Mouse (Mus musculus) limb, embryonic 11.5 days (tissue): ENCODE results near the gene Gm20838. TPM values are rescaled to one million over a fixed set of nuclear protein-coding genes. Genes with fewer than 3 reads are reported as not detected.
"Not testable (repeated sequence)": the region's sequence is repeated elsewhere in the genome, so short reads cannot be mapped to it uniquely, and the experiment has no call there.

Experiments used
- ATAC-seq: fragments of 200-750 bp; cut with Nextera tagmentation; 2 replicates; pipeline ENCODE4 v1.8.0; 2017; ENCODE audit warnings: low read depth; ENCODE audit not compliant: insufficient number of reproducible peaks, low FRiP score, low TSS enrichment
- DNase-seq: peaks from one replicate; pipeline ENCODE4 v3.0.0-alpha.2; 2015; ENCODE audit warnings: low spot score
- H3K27ac ChIP-seq: fragments of 300-500 bp; sonication (generic); replicated peaks from 2 replicates; pipeline ENCODE4 v1.5.1; 2014; ENCODE audit warnings: low read depth, mild to moderate bottlenecking, low read length
- H3K27me3 ChIP-seq: fragments of 300-500 bp; sonication (generic); 2 replicates; pipeline ENCODE4 v1.6.1; 2014; ENCODE audit warnings: mild to moderate bottlenecking, low read length, mixed read lengths; ENCODE audit not compliant: control insufficient read depth, insufficient read depth
- H3K36me3 ChIP-seq: fragments of 300-500 bp; sonication (generic); 2 replicates; pipeline ENCODE4 v1.6.1; 2014; ENCODE audit warnings: mild to moderate bottlenecking, low read length, moderate library complexity, mixed read lengths; ENCODE audit not compliant: control insufficient read depth, insufficient read depth
- H3K4me1 ChIP-seq: fragments of 300-500 bp; sonication (generic); 2 replicates; pipeline ENCODE4 v1.6.1; 2014; ENCODE audit warnings: low read length, mixed read lengths; ENCODE audit not compliant: control insufficient read depth, insufficient read depth
- H3K4me2 ChIP-seq: fragments of 300-500 bp; sonication (generic); 2 replicates; pipeline ENCODE4 v1.6.1; 2014; ENCODE audit warnings: low read depth, mild to moderate bottlenecking, moderate library complexity; ENCODE audit not compliant: severe bottlenecking
- H3K4me3 ChIP-seq: fragments of 300-500 bp; sonication (generic); 2 replicates; pipeline ENCODE4 v1.5.1; 2014; ENCODE audit warnings: low read depth, low read length
- H3K9ac ChIP-seq: fragments of 300-500 bp; sonication (generic); 2 replicates; pipeline ENCODE4 v1.6.1; 2014; ENCODE audit warnings: mild to moderate bottlenecking, low read length
- H3K9me3 ChIP-seq: fragments of 300-500 bp; sonication (generic); 2 replicates; pipeline ENCODE4 v1.6.1; 2016; ENCODE audit warnings: low read length; ENCODE audit not compliant: control insufficient read depth
- WGBS: fragments of 180-500 bp; shearing (Covaris S2); extraction: QIAGEN DNeasy Blood & Tissue Kit; methylation state at CpG from one replicate; pipeline ENCODE4 v1.1.7; 2014; 5-methylcytosine and 5-hydroxymethylcytosine counted together
- polyA plus RNA-seq: library from polyadenylated mRNA; unstranded; fragments of >200 nt; fragmentation: Nextera tagmentation; extraction: Ambion mirVana; gene quantifications from 2 replicates; pipeline ENCODE4 v1.2.1, GENCODE M21; 2014

The Gm20838 gene
- not detected in 2 replicates for polyA plus RNA-seq

GRCm38 (mm10) chrY:33543064-33543463 is at the start of gene Gm20838:
TSS of gene Gm20838 (minus strand) at chrY:33543164.
- ATAC-seq: not testable (repeated sequence)

More at GRCm38 (mm10) chrY:33543064-33543463, at the start of gene Gm20838:
- H3K27ac ChIP-seq, H3K4me2 ChIP-seq, H3K9ac ChIP-seq, H3K27me3 ChIP-seq, H3K4me1 ChIP-seq, H3K36me3 ChIP-seq, H3K4me3 ChIP-seq, DNase-seq, H3K9me3 ChIP-seq: not testable (repeated sequence)
- WGBS: no CpG with 5 or more reads among the region's 8 CpGs
